Mouse (Mus musculus) small intestine, adult 2 months (tissue): ENCODE results near the gene Fscn3.

ENCODE experiments used
- CTCF ChIP-seq: fragments of 200-500 bp; IDR thresholded peaks from 2 replicates; pipeline ENCODE4 v1.5.1; 2012; ENCODE audit warnings: low read depth, mild to moderate bottlenecking, control low read depth, inconsistent platforms, low read length, moderate library complexity, mixed read lengths; ENCODE audit not compliant: insufficient replicate concordance, insufficient read length; ENCODE audit errors: extremely low read depth
- POLR2A ChIP-seq: fragments of 200-500 bp; IDR thresholded peaks from 2 replicates; pipeline ENCODE4 v1.6.1; 2012; ENCODE audit warnings: low read depth, mild to moderate bottlenecking, control low read depth, inconsistent platforms, low read length, moderate library complexity

GRCm38 (mm10) chr6:28486008-28486407 lies 58.4 kb downstream of the Fscn3 start:
- no peak for TF ChIP-seq CTCF
- no peak for TF ChIP-seq POLR2A
